ENCODE assay signal across 8 mouse cellular contexts in the genomic region with DNA sequence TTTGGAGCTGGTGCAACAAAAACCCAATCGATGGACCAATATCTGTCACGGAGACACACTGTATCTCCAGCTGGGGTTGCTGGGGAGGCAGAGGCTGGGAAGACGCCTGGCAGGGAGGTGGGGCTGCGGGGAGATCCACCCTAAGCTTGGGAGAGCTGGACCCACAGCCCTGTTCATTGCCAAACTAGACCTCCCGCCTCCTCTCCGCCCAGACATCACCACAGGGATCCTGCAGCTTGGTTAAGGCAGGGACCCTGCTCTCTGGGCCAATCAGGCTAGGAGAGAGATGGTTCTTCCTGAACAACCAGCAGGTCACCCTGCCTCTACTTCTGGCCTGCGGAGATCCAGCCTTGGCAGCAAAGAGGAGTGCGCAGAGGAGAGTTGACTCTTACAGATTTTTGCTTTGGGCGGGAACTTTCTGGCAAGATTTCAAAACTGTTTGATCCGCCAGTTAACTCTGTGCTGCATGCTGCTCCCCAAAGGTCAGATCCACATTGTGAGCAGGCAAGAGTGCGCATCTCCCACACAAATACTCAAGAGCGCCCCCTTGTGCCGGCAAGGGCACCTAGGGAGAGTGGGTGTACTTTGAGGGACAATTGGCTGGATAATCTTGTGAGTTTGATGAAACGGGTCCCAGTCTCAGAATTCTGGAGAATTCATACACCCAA.
DNase-seq lines count a peak whose midpoint lies in the region.

No protein-coding gene starts in this region.

- peak; percentile 41 for DNase-seq in left cerebral cortex, postnatal 4 days
- DNase-seq in left cerebral cortex, postnatal 25 days (ENCODE audit: low spot score in 2 of 2): no peak
- DNase-seq in adrenal gland, adult (ENCODE audit: inconsistent age in 2 of 2, low spot score in 1 of 2): peak; percentile 70 to 89
- DNase-seq in gastrocnemius, adult 18-20 months (ENCODE audit: low spot score): peak; percentile 44
- DNase-seq in kidney, postnatal 14 days: peak; percentile 21
- peak; percentile 19 for DNase-seq in naive thymus-derived CD4-positive, alpha-beta T cell, adult 2 months (ENCODE audit: low read depth)
- no peak for DNase-seq in frontal cortex, postnatal 25 days (ENCODE audit: low spot score in 2 of 2)
- no peak for DNase-seq in left cerebral cortex, postnatal 36 days (ENCODE audit: low spot score in 2 of 2)

- intact Hi-C loops in left cerebral cortex, postnatal 4 days (cut with DNase I): loop anchor here (5.0 to 10.0 kb wide), 2 partner anchors 147 to 260 kb away; no protein-coding TSS in a partner anchor
- intact Hi-C loops in left cerebral cortex, postnatal 25 days (cut with DNase I): loop anchor here (5.0 kb wide), 1 partner anchor 102 kb away; no protein-coding TSS in a partner anchor
- intact Hi-C loops in left cerebral cortex, postnatal 36 days (cut with DNase I): loop anchor here (5.0 kb wide), 1 partner anchor 262 kb away; no protein-coding TSS in a partner anchor

Comparison
In these comparisons a context has a peak if more than half of its experiments do, and no peak if none do; other contexts are left out.
1. DNase-seq: peak in left cerebral cortex, postnatal 4 days (single experiment), adrenal gland, adult (2 of 2), gastrocnemius, adult 18-20 months (single experiment), kidney, postnatal 14 days (single experiment) and naive thymus-derived CD4-positive, alpha-beta T cell, adult 2 months (single experiment); none in left cerebral cortex, postnatal 25 days (0 of 2), frontal cortex, postnatal 25 days (0 of 2) and left cerebral cortex, postnatal 36 days (0 of 2).